Comparison of ENCODE assay signal across 21 mouse cellular contexts in genomic region chr8:123083610-123084009, GRCm38 (mm10). TPM values are rescaled to one million over a fixed set of nuclear protein-coding genes. Genes with fewer than 3 reads are reported as not detected.
DNase-seq lines count a peak whose midpoint lies in the region; ATAC-seq and TF ChIP-seq lines count a peak whose summit lies in the region.
"Had no signal": no experiment of that assay in that cellular context is flagged by ENCODE, and none has a peak within 500 bp of the region (broad histone marks: within the 10 kb centered on the region; RNA-seq: fewer than 3 reads in every experiment).

No protein-coding gene starts in this region.

- peak overlapping the region; percentile 17; the same call in 1 of the 2 replicates for H3K27ac ChIP-seq in intestine, postnatal 0 days (ENCODE audit: low read depth, low read length)
- H3K27ac ChIP-seq in intestine, embryonic 16.5 days (ENCODE audit: low read length), result no peak overlapping the region
- H3K27ac ChIP-seq in cortical plate, adult 2 months (ENCODE audit: insufficient read depth, low read length), result peak overlapping the region; percentile 89
- H3K27ac ChIP-seq in olfactory bulb, adult 2 months (ENCODE audit: insufficient read depth, low read depth, low read length), result peak overlapping the region; percentile 96
- H3K27ac ChIP-seq: forebrain, embryonic 15.5 days; hindbrain, embryonic 13.5 days; limb, embryonic 12.5 days; liver, embryonic 13.5 days; midbrain, embryonic 15.5 days had no signal

- no peaks in the 10 kb centered on the region for H3K9me3 ChIP-seq in intestine, postnatal 0 days (ENCODE audit: control insufficient read depth)
- H3K9me3 ChIP-seq in intestine, embryonic 16.5 days (ENCODE audit: control insufficient read depth, low read length), result no peaks in the 10 kb centered on the region
- H3K9me3 ChIP-seq: forebrain, embryonic 15.5 days; hindbrain, embryonic 13.5 days; limb, embryonic 12.5 days; liver, embryonic 13.5 days; midbrain, embryonic 15.5 days had no signal

- no peaks in the 10 kb centered on the region for H3K4me1 ChIP-seq in intestine, postnatal 0 days (replicated peaks; ENCODE audit: control insufficient read depth, insufficient read depth, low read length)
- no peaks in the 10 kb centered on the region for H3K4me1 ChIP-seq in intestine, embryonic 16.5 days (ENCODE audit: control insufficient read depth, insufficient read depth, low read length)
- no peaks in the 10 kb centered on the region for H3K4me1 ChIP-seq in cortical plate, adult 2 months (ENCODE audit: control insufficient read depth, insufficient read depth, low read length)
- H3K4me1 ChIP-seq in olfactory bulb, adult 2 months (ENCODE audit: control insufficient read depth, insufficient read depth, low read length), result peaks cover 18% of the 10 kb centered on the region
- H3K4me1 ChIP-seq: forebrain, embryonic 15.5 days; hindbrain, embryonic 13.5 days; limb, embryonic 12.5 days; liver, embryonic 13.5 days; midbrain, embryonic 15.5 days had no signal

- no peak overlapping the region for H3K4me3 ChIP-seq in intestine, postnatal 0 days (ENCODE audit: low read depth, low read length)
- no peak overlapping the region for H3K4me3 ChIP-seq in intestine, embryonic 16.5 days (ENCODE audit: low read length)
- H3K4me3 ChIP-seq in cortical plate, adult 2 months (ENCODE audit: insufficient read depth, low read length), result no peak overlapping the region
- H3K4me3 ChIP-seq in olfactory bulb, adult 2 months (ENCODE audit: insufficient read depth, low read depth, low read length), result no peak overlapping the region
- H3K4me3 ChIP-seq: erythroblast, embryonic 14.5 days; forebrain, embryonic 15.5 days; hindbrain, embryonic 13.5 days; limb, embryonic 12.5 days; liver, embryonic 13.5 days; midbrain, embryonic 15.5 days had no signal

- ATAC-seq in intestine, postnatal 0 days, result no peak
- no peak for ATAC-seq in intestine, embryonic 16.5 days
- no peak for ATAC-seq in megakaryocyte progenitor cell, adult 5-6 weeks (replicated peaks; ENCODE audit: poor library complexity)
- ATAC-seq: forebrain, embryonic 15.5 days; midbrain, embryonic 15.5 days had no signal

- no peak for TF ChIP-seq POLR2A in cortical plate, adult 2 months (IDR thresholded peaks at IDR 0.05; ENCODE audit: extremely low read depth, insufficient read depth, low read length)
- no peak for TF ChIP-seq POLR2A in olfactory bulb, adult 2 months (IDR thresholded peaks at IDR 0.05; ENCODE audit: insufficient read depth, low read depth, low read length)

- 88% methylated on average over 12 of the region's 12 CpGs for WGBS in intestine, postnatal 0 days
- WGBS in intestine, embryonic 16.5 days, result 92% methylated on average over 12 of the region's 12 CpGs
- WGBS in olfactory bulb, adult 2 months, result 35% methylated on average over 12 of the region's 12 CpGs

- peaks cover 86% of the 10 kb centered on the region for H3K36me3 ChIP-seq in intestine, postnatal 0 days (ENCODE audit: control insufficient read depth, insufficient read depth)
- H3K36me3 ChIP-seq in intestine, embryonic 16.5 days (ENCODE audit: control insufficient read depth, insufficient read depth, low read length), result peaks cover 23% of the 10 kb centered on the region

- peak; percentile 76 for DNase-seq in layer of hippocampus, adult 9-11 months
- no peak for DNase-seq in lung, postnatal 4 days
- DNase-seq in kidney, adult 18-20 months, result no peak
- DNase-seq: adrenal gland, adult 8-10 months; B cell, adult 2 months; cerebellum, adult 11-12 months; gastrocnemius, postnatal 25 days; kidney, adult 8-10 months; kidney, postnatal 36 days; liver, embryonic 13.5 days; spleen, adult 18-20 months had no signal

- no peak overlapping the region for H3K9ac ChIP-seq in intestine, postnatal 0 days (ENCODE audit: low read depth, low read length)
- no peak overlapping the region for H3K9ac ChIP-seq in intestine, embryonic 16.5 days (ENCODE audit: low read depth, low read length)
- H3K9ac ChIP-seq: forebrain, embryonic 15.5 days; hindbrain, embryonic 13.5 days; limb, embryonic 12.5 days; liver, embryonic 13.5 days; midbrain, embryonic 15.5 days had no signal

- no peaks in the 10 kb centered on the region for H3K27me3 ChIP-seq in intestine, postnatal 0 days (replicated peaks; ENCODE audit: control insufficient read depth, insufficient read depth, low read length)
- no peaks in the 10 kb centered on the region for H3K27me3 ChIP-seq in intestine, embryonic 16.5 days (replicated peaks; ENCODE audit: control insufficient read depth, insufficient read depth, low read length)
- H3K27me3 ChIP-seq: forebrain, embryonic 15.5 days; hindbrain, embryonic 13.5 days; limb, embryonic 12.5 days; liver, embryonic 13.5 days; midbrain, embryonic 15.5 days had no signal

- H3K4me2 ChIP-seq in intestine, postnatal 0 days (replicated peaks; ENCODE audit: low read depth), result no peak overlapping the region
- H3K4me2 ChIP-seq in intestine, embryonic 16.5 days (ENCODE audit: low read depth, low read length), result no peak overlapping the region
- H3K4me2 ChIP-seq: forebrain, embryonic 15.5 days; hindbrain, embryonic 13.5 days; limb, embryonic 12.5 days; liver, embryonic 13.5 days; midbrain, embryonic 15.5 days had no signal

- no peak for TF ChIP-seq CTCF in intestine, postnatal 0 days (IDR thresholded peaks at IDR 0.05; ENCODE audit: low read depth)
- no peak for TF ChIP-seq CTCF in cortical plate, adult 2 months (IDR thresholded peaks at IDR 0.05; ENCODE audit: extremely low read depth, insufficient read depth, low read length)
- TF ChIP-seq CTCF in olfactory bulb, adult 2 months (IDR thresholded peaks at IDR 0.05; ENCODE audit: insufficient read depth, low read depth, low read length), result no peak

RNA-seq across cellular contexts. Expression of gene Rpl13, which starts 18.5 kb away (rescaled TPM):
- 948 and 1,014 TPM in 2 replicates for polyA plus RNA-seq in intestine, postnatal 0 days (2015; fragmentation: Nextera tagmentation; extraction: Ambion mirVana)
- polyA plus RNA-seq in intestine, embryonic 16.5 days (2015; fragmentation: Nextera tagmentation; extraction: Ambion mirVana), result 1,403 and 1,521 TPM in 2 replicates
- 1,008 and 1,076 TPM in 2 replicates for polyA plus RNA-seq in cortical plate, adult 2 months (2012; rRNA removed)
- 1,464 TPM in 1 of 2 replicates, not detected in the other for polyA plus RNA-seq in olfactory bulb, adult 2 months (2012; ENCODE audit: insufficient read depth, insufficient read length, low replicate concordance, missing spikeins)
- 1,201 and 1,251 TPM in 2 replicates for total RNA-seq in megakaryocyte progenitor cell, adult 5-6 weeks (2015)
- 3,072 and 3,507 TPM in 2 replicates for total RNA-seq in megakaryocyte progenitor cell, adult 5-6 weeks (2017)

RNA-seq across cellular contexts. Expression of gene Spg7, which starts 20.9 kb away (rescaled TPM):
- 44.7 and 46.1 TPM in 2 replicates for polyA plus RNA-seq in intestine, postnatal 0 days (2015; fragmentation: Nextera tagmentation; extraction: Ambion mirVana)
- 54.4 and 55.6 TPM in 2 replicates for polyA plus RNA-seq in intestine, embryonic 16.5 days (2015; fragmentation: Nextera tagmentation; extraction: Ambion mirVana)
- 76.9 and 93.5 TPM in 2 replicates for polyA plus RNA-seq in cortical plate, adult 2 months (2012; rRNA removed)
- polyA plus RNA-seq in olfactory bulb, adult 2 months (2012; ENCODE audit: insufficient read depth, insufficient read length, low replicate concordance, missing spikeins), result 361 TPM in 1 of 2 replicates, not detected in the other
- 33.1 and 49.6 TPM in 2 replicates for total RNA-seq in megakaryocyte progenitor cell, adult 5-6 weeks (2015)
- total RNA-seq in megakaryocyte progenitor cell, adult 5-6 weeks (2017), result 61.1 and 74.1 TPM in 2 replicates

RNA-seq across cellular contexts. Expression of gene Cpne7, which starts 33.6 kb away (rescaled TPM):
- polyA plus RNA-seq in intestine, postnatal 0 days (2015; fragmentation: Nextera tagmentation; extraction: Ambion mirVana), result 0.46 and 0.67 TPM in 2 replicates
- polyA plus RNA-seq in intestine, embryonic 16.5 days (2015; fragmentation: Nextera tagmentation; extraction: Ambion mirVana), result 0.78 and 0.93 TPM in 2 replicates
- polyA plus RNA-seq in cortical plate, adult 2 months (2012; rRNA removed), result 72.5 and 108 TPM in 2 replicates
- not detected in 2 replicates for polyA plus RNA-seq in olfactory bulb, adult 2 months (2012; ENCODE audit: insufficient read depth, insufficient read length, low replicate concordance, missing spikeins)
- not detected in 2 replicates for total RNA-seq in megakaryocyte progenitor cell, adult 5-6 weeks (2015)
- not detected in 2 replicates for total RNA-seq in megakaryocyte progenitor cell, adult 5-6 weeks (2017)

RNA-seq across cellular contexts. Expression of gene Ankrd11, which starts 41.5 kb away (rescaled TPM):
- 41.2 and 47.9 TPM in 2 replicates for polyA plus RNA-seq in intestine, postnatal 0 days (2015; fragmentation: Nextera tagmentation; extraction: Ambion mirVana)
- polyA plus RNA-seq in intestine, embryonic 16.5 days (2015; fragmentation: Nextera tagmentation; extraction: Ambion mirVana), result 19.2 and 19.5 TPM in 2 replicates
- polyA plus RNA-seq in cortical plate, adult 2 months (2012; rRNA removed), result 99.7 and 106 TPM in 2 replicates
- 219 and 228 TPM in 2 replicates for polyA plus RNA-seq in olfactory bulb, adult 2 months (2012; ENCODE audit: insufficient read depth, insufficient read length, low replicate concordance, missing spikeins)
- total RNA-seq in megakaryocyte progenitor cell, adult 5-6 weeks (2015), result 76.4 and 79.6 TPM in 2 replicates
- total RNA-seq in megakaryocyte progenitor cell, adult 5-6 weeks (2017), result 69.2 and 72.6 TPM in 2 replicates

Comparison
In these comparisons a context has a peak if more than half of its experiments do, and no peak if none do; other contexts are left out.
1. RNA of gene Cpne7, which starts 33.6 kb away (polyA plus RNA-seq): 72.5 to 108 TPM in cortical plate, adult 2 months; 0.78 to 0.93 TPM in intestine, embryonic 16.5 days, 0.46 to 0.67 TPM in intestine, postnatal 0 days and not detected in olfactory bulb, adult 2 months; every median in the first group is over 10 times any median in the second.